Mouse (Mus musculus): ENCODE data around the gene Mitf. TPM values are rescaled to one million over a fixed set of nuclear protein-coding genes. Genes with fewer than 3 reads are reported as not detected.

Gene Mitf
- polyA plus RNA-seq, 1 experiment from 2014 or later = 1.0 TPM

- no peaks in the 10 kb centered on the region for H3K36me3 ChIP-seq (replicated peaks)
- no peak overlapping the region for H3K4me3 ChIP-seq (replicated peaks)
- no peak overlapping the region for H3K9ac ChIP-seq
- H3K4me2 ChIP-seq = no peak overlapping the region
- ATAC-seq (ENCODE audit: low FRiP score) = no peak
- whole genome bisulfite sequencing = 92% methylated on average over 7 of the region's 7 CpGs
- H3K27me3 ChIP-seq = no peaks in the 10 kb centered on the region
- H3K27ac ChIP-seq = no peak overlapping the region
- H3K4me1 ChIP-seq = no peaks in the 10 kb centered on the region
- no peaks in the 10 kb centered on the region for H3K9me3 ChIP-seq
Observed at GRCm38 (mm10) chr6:97866575-97866974, 59.7 kb downstream of the Mitf start.

GRCm38 (mm10) chr6:97868005-97868404 is 61.2 kb downstream of the Mitf start:
- H3K27me3 ChIP-seq = no peaks in the 10 kb centered on the region
- no peaks in the 10 kb centered on the region for H3K9me3 ChIP-seq
- H3K4me1 ChIP-seq = no peaks in the 10 kb centered on the region
- H3K9ac ChIP-seq = no peak overlapping the region
- no peak overlapping the region for H3K27ac ChIP-seq
- ATAC-seq (ENCODE audit: low FRiP score) = no peak
- 79% methylated on average over 1 of the region's 1 CpGs for WGBS
- no peak overlapping the region for H3K4me2 ChIP-seq
- H3K4me3 ChIP-seq (replicated peaks) = no peak overlapping the region
- H3K36me3 ChIP-seq (replicated peaks) = no peaks in the 10 kb centered on the region

GRCm38 (mm10) chr6:97869953-97870352 is 63.1 kb downstream of the Mitf start:
- Histone ChIP-seq H3K9me3 (no peaks in the 10 kb centered on the region), H3K4me3 (replicated peaks) (no peak overlapping the region), H3K27ac (no peak overlapping the region), H3K4me1 (no peaks in the 10 kb centered on the region), H3K9ac (no peak overlapping the region), H3K36me3 (replicated peaks) (no peaks in the 10 kb centered on the region), H3K4me2 (no peak overlapping the region), H3K27me3 (no peaks in the 10 kb centered on the region)
- no peak for ATAC-seq (ENCODE audit: low FRiP score)
- 87% methylated on average over 4 of the region's 4 CpGs for WGBS

- H3K9ac ChIP-seq = no peak overlapping the region
- 85% methylated on average over 4 of the region's 4 CpGs for WGBS
- H3K4me3 ChIP-seq (replicated peaks) = no peak overlapping the region
- no peaks in the 10 kb centered on the region for H3K4me1 ChIP-seq
- no peak for ATAC-seq (ENCODE audit: low FRiP score)
- no peak overlapping the region for H3K27ac ChIP-seq
- H3K9me3 ChIP-seq = no peaks in the 10 kb centered on the region
- no peaks in the 10 kb centered on the region for H3K27me3 ChIP-seq
- H3K36me3 ChIP-seq (replicated peaks) = no peaks in the 10 kb centered on the region
- no peak overlapping the region for H3K4me2 ChIP-seq
Observed at GRCm38 (mm10) chr6:97871296-97872030, 64.6 kb downstream of the Mitf start.

- no peaks in the 10 kb centered on the region for H3K27me3 ChIP-seq
- H3K36me3 ChIP-seq (replicated peaks) = no peaks in the 10 kb centered on the region
- no peak overlapping the region for H3K27ac ChIP-seq
- no peak for ATAC-seq (ENCODE audit: low FRiP score)
- H3K4me2 ChIP-seq = no peak overlapping the region
- no peak overlapping the region for H3K4me3 ChIP-seq (replicated peaks)
- WGBS = 93% methylated on average over 2 of the region's 2 CpGs
- no peak overlapping the region for H3K9ac ChIP-seq
- no peaks in the 10 kb centered on the region for H3K4me1 ChIP-seq
- no peaks in the 10 kb centered on the region for H3K9me3 ChIP-seq
Observed at GRCm38 (mm10) chr6:97873102-97873501, 66.2 kb downstream of the Mitf start.

GRCm38 (mm10) chr6:97876990-97877389 is 70.1 kb downstream of the Mitf start:
- H3K9ac ChIP-seq = no peak overlapping the region
- H3K9me3 ChIP-seq = no peaks in the 10 kb centered on the region
- no peak overlapping the region for H3K27ac ChIP-seq
- H3K4me1 ChIP-seq = no peaks in the 10 kb centered on the region
- no peaks in the 10 kb centered on the region for H3K27me3 ChIP-seq
- WGBS = 85% methylated on average over 2 of the region's 2 CpGs
- ATAC-seq (ENCODE audit: low FRiP score) = no peak
- H3K4me3 ChIP-seq (replicated peaks) = no peak overlapping the region
- H3K4me2 ChIP-seq = no peak overlapping the region
- H3K36me3 ChIP-seq (replicated peaks) = no peaks in the 10 kb centered on the region

GRCm38 (mm10) chr6:97877492-97877891 is 70.6 kb downstream of the Mitf start:
- H3K4me3 ChIP-seq (replicated peaks) = no peak overlapping the region
- H3K4me2 ChIP-seq = no peak overlapping the region
- 81% methylated on average over 6 of the region's 6 CpGs for WGBS
- H3K36me3 ChIP-seq (replicated peaks) = no peaks in the 10 kb centered on the region
- H3K9ac ChIP-seq = no peak overlapping the region
- no peaks in the 10 kb centered on the region for H3K9me3 ChIP-seq
- no peaks in the 10 kb centered on the region for H3K27me3 ChIP-seq
- ATAC-seq (ENCODE audit: low FRiP score) = no peak
- no peak overlapping the region for H3K27ac ChIP-seq
- no peaks in the 10 kb centered on the region for H3K4me1 ChIP-seq

- Histone ChIP-seq H3K4me3 (replicated peaks) (no peak overlapping the region), H3K27me3 (no peaks in the 10 kb centered on the region), H3K4me1 (peaks cover 6% of the 10 kb centered on the region; the same call in 1 of the 2 replicates), H3K27ac (no peak overlapping the region), H3K4me2 (no peak overlapping the region), H3K9me3 (no peaks in the 10 kb centered on the region), H3K36me3 (replicated peaks) (no peaks in the 10 kb centered on the region), H3K9ac (no peak overlapping the region)
- no peak for ATAC-seq (ENCODE audit: low FRiP score)
- 92% methylated on average over 5 of the region's 5 CpGs for WGBS
Observed at GRCm38 (mm10) chr6:97880363-97880762, 73.5 kb downstream of the Mitf start.

- H3K27ac ChIP-seq = no peak overlapping the region
- no peaks in the 10 kb centered on the region for H3K9me3 ChIP-seq
- H3K9ac ChIP-seq = no peak overlapping the region
- H3K4me2 ChIP-seq = no peak overlapping the region
- peaks cover 6% of the 10 kb centered on the region; the same call in 1 of the 2 replicates for H3K4me1 ChIP-seq
- no peak overlapping the region for H3K4me3 ChIP-seq (replicated peaks)
- 47% methylated on average over 3 of the region's 3 CpGs for WGBS
- no peak for ATAC-seq (ENCODE audit: low FRiP score)
- H3K27me3 ChIP-seq = no peaks in the 10 kb centered on the region
- no peaks in the 10 kb centered on the region for H3K36me3 ChIP-seq (replicated peaks)
Observed at GRCm38 (mm10) chr6:97881935-97882334, 75.1 kb downstream of the Mitf start.

- Histone ChIP-seq H3K4me3 (replicated peaks) (no peak overlapping the region), H3K4me1 (peaks cover 6% of the 10 kb centered on the region; the same call in 1 of the 2 replicates), H3K9ac (no peak overlapping the region), H3K27me3 (no peaks in the 10 kb centered on the region), H3K9me3 (no peaks in the 10 kb centered on the region), H3K36me3 (replicated peaks) (no peaks in the 10 kb centered on the region), H3K4me2 (no peak overlapping the region), H3K27ac (no peak overlapping the region)
- 86% methylated on average over 8 of the region's 8 CpGs for WGBS
- no peak for ATAC-seq (ENCODE audit: low FRiP score)
Observed at GRCm38 (mm10) chr6:97882931-97883330, 76.1 kb downstream of the Mitf start.

GRCm38 (mm10) chr6:97883496-97883895 is 76.6 kb downstream of the Mitf start:
- Histone ChIP-seq H3K36me3 (replicated peaks) (no peaks in the 10 kb centered on the region), H3K27ac (no peak overlapping the region), H3K9ac (no peak overlapping the region), H3K4me1 (peaks cover 7% of the 10 kb centered on the region; the same call in 1 of the 2 replicates), H3K27me3 (no peaks in the 10 kb centered on the region), H3K9me3 (no peaks in the 10 kb centered on the region), H3K4me2 (no peak overlapping the region), H3K4me3 (replicated peaks) (no peak overlapping the region)
- ATAC-seq (ENCODE audit: low FRiP score) = peak; percentile 30; the same call in 1 of the 2 replicates
- 27% methylated on average over 2 of the region's 2 CpGs for WGBS

GRCm38 (mm10) chr6:97884971-97885370 is 78.1 kb downstream of the Mitf start:
- H3K27ac ChIP-seq = no peak overlapping the region
- no peaks in the 10 kb centered on the region for H3K36me3 ChIP-seq (replicated peaks)
- H3K4me3 ChIP-seq (replicated peaks) = no peak overlapping the region
- no peak for ATAC-seq (ENCODE audit: low FRiP score)
- H3K4me2 ChIP-seq = no peak overlapping the region
- H3K27me3 ChIP-seq = no peaks in the 10 kb centered on the region
- no peak overlapping the region for H3K9ac ChIP-seq
- 92% methylated on average over 4 of the region's 4 CpGs for WGBS
- no peaks in the 10 kb centered on the region for H3K9me3 ChIP-seq
- peaks cover 8% of the 10 kb centered on the region; the same call in 1 of the 2 replicates for H3K4me1 ChIP-seq

GRCm38 (mm10) chr6:97885606-97886005 is 78.8 kb downstream of the Mitf start:
- Histone ChIP-seq H3K4me1 (peaks cover 8% of the 10 kb centered on the region; the same call in 1 of the 2 replicates), H3K9ac (no peak overlapping the region), H3K4me2 (no peak overlapping the region), H3K36me3 (replicated peaks) (no peaks in the 10 kb centered on the region), H3K4me3 (replicated peaks) (no peak overlapping the region), H3K27me3 (no peaks in the 10 kb centered on the region), H3K9me3 (no peaks in the 10 kb centered on the region), H3K27ac (no peak overlapping the region)
- no peak for ATAC-seq (ENCODE audit: low FRiP score)
- WGBS = 74% methylated on average over 3 of the region's 3 CpGs

Data from forebrain, embryonic 12.5 days (tissue).